In the genomic region with DNA sequence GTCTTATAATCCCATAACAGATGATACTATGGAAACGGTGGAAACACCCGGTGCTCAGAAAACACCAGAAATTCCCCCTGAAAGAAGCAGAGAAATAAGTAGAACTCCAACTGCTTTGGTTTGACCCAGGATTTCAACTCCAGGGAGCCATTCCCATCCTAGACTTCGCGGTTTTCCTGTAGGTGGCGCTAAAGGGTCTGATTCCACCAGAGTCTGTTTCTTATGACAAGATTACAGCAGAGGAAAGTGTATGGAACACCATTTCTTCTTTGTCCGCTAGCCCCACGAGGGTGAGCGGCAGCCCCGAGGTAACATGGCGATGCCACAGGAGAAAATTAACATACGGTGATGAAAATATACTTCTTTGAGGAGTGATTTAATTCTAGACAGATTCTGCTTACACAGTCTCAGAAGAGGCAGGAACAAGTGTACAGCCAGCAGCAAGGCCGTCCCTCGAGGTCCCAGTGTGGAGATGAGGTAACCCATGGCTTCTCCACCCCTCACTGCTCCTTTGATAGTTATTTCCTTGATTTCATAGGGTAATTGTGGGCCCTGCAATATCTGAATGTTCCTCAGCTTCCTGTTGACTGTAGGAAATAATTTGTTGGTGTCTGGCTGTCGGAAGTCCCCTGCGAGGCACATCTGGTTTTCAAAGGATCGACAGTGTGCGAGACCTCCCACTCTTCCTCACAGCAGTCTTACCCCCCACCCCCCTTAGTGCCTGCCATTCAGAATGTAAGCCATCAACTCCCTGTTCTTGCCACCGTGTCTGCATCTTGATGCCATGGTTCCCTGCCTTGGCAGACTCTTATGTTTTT, we compare ENCODE assay signal across 8 mouse cellular contexts. TPM values are rescaled to one million over a fixed set of nuclear protein-coding genes. Genes with fewer than 3 reads are reported as not detected.
DNase-seq lines count a peak whose midpoint lies in the region; ATAC-seq and TF ChIP-seq lines count a peak whose summit lies in the region.

No protein-coding gene starts in this region.

- H3K9me3 ChIP-seq in forebrain, embryonic 12.5 days = no peaks in the 10 kb centered on the region
- H3K9me3 ChIP-seq in heart, postnatal 0 days (replicated peaks; ENCODE audit: control insufficient read depth, low read length) = no peaks in the 10 kb centered on the region
- H3K9me3 ChIP-seq in liver, postnatal 0 days (ENCODE audit: low read length) = no peaks in the 10 kb centered on the region
- no peaks in the 10 kb centered on the region for H3K9me3 ChIP-seq in neural tube, embryonic 15.5 days (replicated peaks)

- TF ChIP-seq CTCF in heart, postnatal 0 days (IDR thresholded peaks at IDR 0.05; ENCODE audit: low read depth) = peak; percentile 88
- peak; percentile 85 for TF ChIP-seq CTCF in liver, postnatal 0 days (IDR thresholded peaks at IDR 0.05; ENCODE audit: low read depth)

- H3K4me1 ChIP-seq in forebrain, embryonic 12.5 days = no peaks in the 10 kb centered on the region
- no peaks in the 10 kb centered on the region for H3K4me1 ChIP-seq in heart, postnatal 0 days (ENCODE audit: control insufficient read depth, insufficient read depth)
- no peaks in the 10 kb centered on the region for H3K4me1 ChIP-seq in liver, postnatal 0 days (ENCODE audit: insufficient read depth)
- peaks cover 16% of the 10 kb centered on the region for H3K4me1 ChIP-seq in neural tube, embryonic 15.5 days

- no peaks in the 10 kb centered on the region for H3K36me3 ChIP-seq in forebrain, embryonic 12.5 days (replicated peaks)
- no peaks in the 10 kb centered on the region for H3K36me3 ChIP-seq in heart, postnatal 0 days (replicated peaks; ENCODE audit: control insufficient read depth, insufficient read depth, low read length)
- no peaks in the 10 kb centered on the region for H3K36me3 ChIP-seq in liver, postnatal 0 days (replicated peaks; ENCODE audit: insufficient read depth, low read length)
- H3K36me3 ChIP-seq in neural tube, embryonic 15.5 days = no peaks in the 10 kb centered on the region

- H3K27ac ChIP-seq in forebrain, embryonic 12.5 days = no peak overlapping the region
- no peak overlapping the region for H3K27ac ChIP-seq in heart, postnatal 0 days (ENCODE audit: low read depth)
- H3K27ac ChIP-seq in liver, postnatal 0 days (ENCODE audit: low read depth) = no peak overlapping the region
- peak overlapping the region; percentile 41; the same call in 1 of the 2 replicates for H3K27ac ChIP-seq in neural tube, embryonic 15.5 days (replicated peaks)

- no peak for TF ChIP-seq EP300 in heart, postnatal 0 days (IDR thresholded peaks at IDR 0.05; ENCODE audit: low read depth)
- no peak for TF ChIP-seq EP300 in liver, postnatal 0 days (IDR thresholded peaks at IDR 0.05; ENCODE audit: low read depth)

- no peaks in the 10 kb centered on the region for H3K27me3 ChIP-seq in forebrain, embryonic 12.5 days
- no peaks in the 10 kb centered on the region for H3K27me3 ChIP-seq in heart, postnatal 0 days (ENCODE audit: control insufficient read depth, insufficient read depth, low read length)
- no peaks in the 10 kb centered on the region for H3K27me3 ChIP-seq in liver, postnatal 0 days (ENCODE audit: insufficient read depth, low read length)
- no peaks in the 10 kb centered on the region for H3K27me3 ChIP-seq in neural tube, embryonic 15.5 days (replicated peaks)

- peak; percentile 84 for DNase-seq in CD4-positive, CD25-positive, alpha-beta regulatory T cell, adult 2 months (ENCODE audit: low read depth, low spot score)
- peak; percentile 91 for DNase-seq in brain, adult 2 months (ENCODE audit: low read depth, low spot score)
- DNase-seq in heart, postnatal 0 days (ENCODE audit: low spot score) = peak; percentile 62
- peak; percentile 84 for DNase-seq in kidney, postnatal 14 days
- peak; percentile 79 for DNase-seq in liver, postnatal 0 days
- peak; percentile 37 to 44 for DNase-seq in thymus, adult 18-20 months

- 32% methylated on average over 18 of the region's 18 CpGs for WGBS in forebrain, embryonic 12.5 days
- 20% methylated on average over 18 of the region's 18 CpGs for WGBS in heart, postnatal 0 days
- 31% methylated on average over 18 of the region's 18 CpGs for WGBS in liver, postnatal 0 days (ENCODE audit: insufficient replicate concordance)
- 20% methylated on average over 18 of the region's 18 CpGs for WGBS in neural tube, embryonic 15.5 days

- no peak overlapping the region for H3K4me3 ChIP-seq in forebrain, embryonic 12.5 days (replicated peaks)
- H3K4me3 ChIP-seq in heart, postnatal 0 days (ENCODE audit: low read depth, low read length) = no peak overlapping the region
- H3K4me3 ChIP-seq in liver, postnatal 0 days (ENCODE audit: low read depth, low read length) = no peak overlapping the region
- no peak overlapping the region for H3K4me3 ChIP-seq in neural tube, embryonic 15.5 days (replicated peaks)

- no peak overlapping the region for H3K4me2 ChIP-seq in forebrain, embryonic 12.5 days
- H3K4me2 ChIP-seq in heart, postnatal 0 days (ENCODE audit: low read depth, low read length) = peak overlapping the region; percentile 6; the same call in 1 of the 2 replicates
- H3K4me2 ChIP-seq in liver, postnatal 0 days (ENCODE audit: low read depth, low read length) = 0 out of 2 replicates have a peak overlapping the region, but pooled peaks have one; percentile 13
- peak overlapping the region; percentile 37 for H3K4me2 ChIP-seq in neural tube, embryonic 15.5 days

- peak; percentile 89 for ATAC-seq in forebrain, embryonic 12.5 days (ENCODE audit: low FRiP score)
- ATAC-seq in heart, postnatal 0 days (ENCODE audit: insufficient read depth, low read depth) = peak; percentile 78; the same call in 1 of the 2 replicates
- no peak for ATAC-seq in liver, postnatal 0 days
- peak; percentile 79; the same call in 1 of the 2 replicates for ATAC-seq in neural tube, embryonic 15.5 days (ENCODE audit: low FRiP score)

- no peak overlapping the region for H3K9ac ChIP-seq in forebrain, embryonic 12.5 days
- H3K9ac ChIP-seq in heart, postnatal 0 days (replicated peaks; ENCODE audit: low read depth, low read length) = no peak overlapping the region
- H3K9ac ChIP-seq in liver, postnatal 0 days (replicated peaks) = no peak overlapping the region
- no peak overlapping the region for H3K9ac ChIP-seq in neural tube, embryonic 15.5 days (replicated peaks)

RNA-seq across cellular contexts. Expression of gene Setd7, which starts 23.1 kb away (rescaled TPM):
- 4.4 and 5.5 TPM in 2 replicates for polyA plus RNA-seq in forebrain, embryonic 12.5 days (2016; fragmentation: Nextera tagmentation; extraction: Ambion mirVana)
- 24.8 and 54.7 TPM in 2 replicates for total RNA-seq in heart, postnatal 0 days (2014; rRNA removed; ENCODE audit: low replicate concordance)
- 2.5 and 3.0 TPM in 2 replicates for polyA plus RNA-seq in heart, postnatal 0 days (2015; fragmentation: Nextera tagmentation; extraction: Ambion mirVana)
- 0.45 and 0.48 TPM in 2 replicates for polyA plus RNA-seq in liver, postnatal 0 days (2015; fragmentation: Nextera tagmentation; extraction: Ambion mirVana)
- polyA plus RNA-seq in neural tube, embryonic 15.5 days (2015; fragmentation: Nextera tagmentation; extraction: Ambion mirVana) = 2.6 and 4.2 TPM in 2 replicates

Comparison
In these comparisons a context has a peak if more than half of its experiments do, and no peak if none do; other contexts are left out.
1. DNase-seq: peak in every context shown above with its lines; median percentile 91 in brain, adult 2 months; 84 in CD4-positive, CD25-positive, alpha-beta regulatory T cell, adult 2 months; 84 in kidney, postnatal 14 days; 79 in liver, postnatal 0 days; 62 in heart, postnatal 0 days; 40 in thymus, adult 18-20 months.